Mouse (Mus musculus) hindbrain, embryonic 10.5 days (tissue): ENCODE results near the gene Ddx55. TPM values are rescaled to one million over a fixed set of nuclear protein-coding genes. Genes with fewer than 3 reads are reported as not detected.

Experiments used
- DNase-seq: peaks from one replicate; pipeline ENCODE4 v3.0.0-alpha.2; 2017; ENCODE audit warnings: low spot score
- H3K27ac ChIP-seq: fragments of 300-500 bp; sonication (generic); 2 replicates; pipeline ENCODE4 v1.5.1; 2016; ENCODE audit warnings: mild to moderate bottlenecking, moderate library complexity
- H3K27me3 ChIP-seq: fragments of 300-500 bp; sonication (generic); 2 replicates; pipeline ENCODE4 v1.6.1; 2016; ENCODE audit warnings: mild to moderate bottlenecking; ENCODE audit not compliant: poor library complexity, insufficient read depth, severe bottlenecking
- H3K36me3 ChIP-seq: fragments of 300-500 bp; sonication (generic); 2 replicates; pipeline ENCODE4 v1.6.1; 2016; ENCODE audit warnings: mild to moderate bottlenecking, moderate library complexity
- H3K4me1 ChIP-seq: fragments of 300-500 bp; sonication (generic); replicated peaks from 2 replicates; pipeline ENCODE4 v1.6.1; 2016; ENCODE audit warnings: mild to moderate bottlenecking
- H3K4me3 ChIP-seq: fragments of 300-500 bp; sonication (generic); 2 replicates; pipeline ENCODE4 v1.5.1; 2016; ENCODE audit warnings: mild to moderate bottlenecking, moderate library complexity
- H3K9me3 ChIP-seq: fragments of 300-500 bp; sonication (generic); 2 replicates; pipeline ENCODE4 v1.6.1; 2016; ENCODE audit warnings: mild to moderate bottlenecking, moderate library complexity
- whole genome bisulfite sequencing: fragments of 180-500 bp; shearing (Covaris S2); methylation state at CpG from one replicate; pipeline ENCODE4 v1.1.7; 2016; 5-methylcytosine and 5-hydroxymethylcytosine counted together
- polyA plus RNA-seq: library from polyadenylated mRNA; unstranded; fragments of >200 nt; fragmentation: Nextera tagmentation; extraction: Ambion mirVana; gene quantifications from 2 replicates; pipeline ENCODE4 v1.2.1, GENCODE M21; 2016

The Ddx55 gene
- polyA plus RNA-seq, 1 experiment from 2014 or later: 19.2 TPM

DNA sequence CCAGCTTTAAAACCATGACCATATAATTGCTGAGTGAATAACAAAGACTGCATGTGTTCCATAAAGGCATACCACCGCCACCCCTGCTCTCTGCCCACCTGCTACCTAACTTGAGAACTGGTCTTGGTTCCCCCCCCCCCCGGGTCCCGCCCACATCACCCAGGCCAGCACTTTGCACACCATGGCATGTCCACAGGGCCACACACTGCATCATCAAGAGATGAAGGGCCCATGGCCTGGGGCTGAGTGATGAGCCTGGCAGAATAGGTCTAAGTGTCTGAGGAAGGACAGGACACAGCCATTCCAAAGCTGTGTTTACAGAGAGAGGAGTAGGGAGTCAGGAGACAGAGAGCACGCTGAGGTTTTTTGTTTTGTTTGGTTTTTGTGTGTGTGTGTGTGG lies 24.3 kb upstream of the Ddx55 start:
- peak overlapping the region; percentile 80 for H3K27ac ChIP-seq
- WGBS: 69% methylated on average over 4 of the region's 4 CpGs
- H3K36me3 ChIP-seq: peaks cover 39% of the 10 kb centered on the region
- H3K27me3 ChIP-seq: no peaks in the 10 kb centered on the region
- H3K4me3 ChIP-seq: peak overlapping the region; percentile 87
- peaks cover 49% of the 10 kb centered on the region for H3K4me1 ChIP-seq
- H3K9me3 ChIP-seq: 0 out of 2 replicates have a peak, but pooled peaks cover 5% of the 10 kb centered on the region
- DNase-seq: no peak

DNA sequence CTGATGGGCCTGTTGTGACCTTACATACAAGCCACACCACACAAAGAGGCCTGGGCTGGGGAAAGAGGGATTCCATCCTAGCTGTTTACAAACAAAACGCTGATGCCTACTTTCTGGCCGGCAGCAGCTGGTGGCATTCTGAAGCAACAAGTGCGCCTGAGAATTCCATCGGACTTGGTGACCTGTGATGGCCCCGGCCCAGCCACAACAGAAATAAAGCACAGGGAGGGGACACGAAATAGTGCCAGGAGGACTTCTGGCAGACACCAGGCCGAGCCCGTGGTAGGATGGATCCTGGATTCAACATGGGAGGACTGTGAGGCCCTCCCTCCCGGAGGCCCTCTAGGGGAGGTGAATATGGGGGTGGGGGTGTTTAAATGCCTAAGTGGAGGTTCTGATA lies 23.9 kb upstream of the Ddx55 start:
- H3K9me3 ChIP-seq: 0 out of 2 replicates have a peak, but pooled peaks cover 1% of the 10 kb centered on the region
- no peak for DNase-seq
- no peaks in the 10 kb centered on the region for H3K27me3 ChIP-seq
- 48% methylated on average over 9 of the region's 9 CpGs for WGBS
- peaks cover 49% of the 10 kb centered on the region for H3K4me1 ChIP-seq
- H3K4me3 ChIP-seq: peak overlapping the region; percentile 87
- H3K36me3 ChIP-seq: peaks cover 34% of the 10 kb centered on the region
- H3K27ac ChIP-seq: peak overlapping the region; percentile 80

DNA sequence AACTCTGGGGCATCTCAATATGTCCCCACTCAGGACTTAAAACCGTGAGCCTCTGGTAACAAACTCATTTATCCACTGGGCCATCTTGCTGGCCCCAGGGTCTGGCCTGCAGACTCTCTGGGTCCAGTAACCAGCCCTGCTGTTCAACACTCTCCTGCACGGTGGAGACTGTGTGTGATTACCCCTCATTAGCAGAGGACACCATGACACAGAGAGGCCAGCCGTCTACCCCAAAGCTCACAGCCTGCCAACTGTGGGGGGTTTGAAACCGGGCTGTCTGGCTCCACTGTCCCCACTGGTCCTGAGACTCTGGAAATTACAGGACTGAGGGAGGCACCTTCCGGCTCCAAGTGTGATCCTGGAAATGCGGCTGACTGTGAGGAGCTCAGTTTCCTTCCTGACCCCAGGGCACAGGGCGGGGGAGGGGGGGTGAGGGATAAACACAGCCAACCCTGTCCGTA lies 23.4 kb upstream of the Ddx55 start:
- H3K36me3 ChIP-seq: peaks cover 30% of the 10 kb centered on the region
- peaks cover 49% of the 10 kb centered on the region for H3K4me1 ChIP-seq
- H3K27ac ChIP-seq: peak overlapping the region; percentile 80
- peak overlapping the region; percentile 87 for H3K4me3 ChIP-seq
- 38% methylated on average over 8 of the region's 8 CpGs for WGBS
- no peaks in the 10 kb centered on the region for H3K27me3 ChIP-seq
- H3K9me3 ChIP-seq: no peaks in the 10 kb centered on the region
- DNase-seq: no peak

- H3K27ac ChIP-seq: 0 out of 2 replicates have a peak overlapping the region, but pooled peaks have one; percentile 80
- peaks cover 49% of the 10 kb centered on the region for H3K4me1 ChIP-seq
- H3K4me3 ChIP-seq: peak overlapping the region; percentile 87
- 67% methylated on average over 8 of the region's 8 CpGs for WGBS
- peaks cover 25% of the 10 kb centered on the region for H3K36me3 ChIP-seq
- H3K9me3 ChIP-seq: no peaks in the 10 kb centered on the region
- no peaks in the 10 kb centered on the region for H3K27me3 ChIP-seq
- DNase-seq: no peak
Measured at GRCm38 (mm10) chr5:124529697-124530096, 23.0 kb upstream of the Ddx55 start.

DNA sequence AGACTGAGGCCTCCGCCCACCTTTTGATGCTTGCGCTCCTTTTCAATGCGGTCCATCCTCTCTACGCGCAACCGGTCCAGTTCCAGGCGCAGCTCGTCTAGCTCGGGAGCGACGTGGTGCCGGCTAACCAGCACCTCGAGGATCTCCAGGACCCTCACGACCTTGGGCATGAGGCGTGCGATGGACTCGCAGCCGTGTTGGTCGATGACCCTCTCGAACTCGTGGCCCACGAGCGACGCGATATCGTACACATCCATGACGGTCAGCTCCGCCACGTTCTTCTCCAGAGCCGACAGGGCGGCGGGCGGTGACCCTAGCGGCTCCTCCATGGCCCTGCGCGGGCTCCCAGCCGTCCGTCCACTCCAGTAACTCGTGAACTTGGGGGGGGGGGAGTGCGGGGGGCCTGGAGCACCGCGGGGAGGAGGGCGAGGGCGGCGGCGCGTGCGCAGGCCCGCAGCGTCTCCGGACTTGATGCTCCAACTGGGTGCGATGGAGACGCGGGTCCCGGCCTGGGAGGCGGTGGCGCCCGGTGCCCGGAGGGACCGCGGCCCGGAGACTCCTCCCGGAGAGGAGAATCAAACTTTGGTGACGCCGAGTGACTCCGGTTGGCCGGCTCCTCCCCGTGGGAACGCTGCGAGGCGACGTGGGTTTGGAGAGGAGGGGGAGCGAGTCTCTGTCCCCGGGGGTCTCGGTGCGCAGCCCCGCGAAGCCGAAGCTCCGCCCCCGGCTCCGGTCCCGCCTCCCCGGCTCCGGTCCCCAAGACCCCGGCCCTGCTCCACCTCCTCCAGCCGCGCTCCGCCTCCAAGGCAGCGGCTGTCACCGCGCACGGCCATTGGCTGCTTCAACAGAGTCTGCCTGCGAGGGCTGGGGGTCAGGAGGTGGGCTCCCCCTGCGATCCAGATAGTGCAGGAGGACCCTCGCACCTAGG lies 21.7 kb upstream of the Ddx55 start, which contains the start of gene Rilpl1:
Gene Rilpl1 (minus strand): TSS at position 737 of the 928 bp plus-strand sequence.
- Histone ChIP-seq H3K36me3 (peaks cover 14% of the 10 kb centered on the region), H3K4me3 (peak within 1 kb of the TSS; percentile 87), H3K27ac (peak within 1 kb of the TSS; percentile 96), H3K9me3 (no peaks in the 10 kb centered on the region), H3K4me1 (peaks cover 49% of the 10 kb centered on the region), H3K27me3 (no peaks in the 10 kb centered on the region)
- DNase-seq: peak; percentile 91
- under 1% methylated on average over 95 of the region's 96 CpGs for WGBS

GRCm38 (mm10) chr5:124531583-124531930 lies 21.1 kb upstream of the Ddx55 start:
- peaks cover 51% of the 10 kb centered on the region for H3K4me1 ChIP-seq
- peaks cover 8% of the 10 kb centered on the region; the same call in 1 of the 2 replicates for H3K36me3 ChIP-seq
- WGBS: 12% methylated on average over 14 of the region's 14 CpGs
- no peaks in the 10 kb centered on the region for H3K27me3 ChIP-seq
- H3K9me3 ChIP-seq: no peaks in the 10 kb centered on the region
- DNase-seq: no peak
- peak overlapping the region; percentile 96 for H3K27ac ChIP-seq
- peak overlapping the region; percentile 87 for H3K4me3 ChIP-seq

GRCm38 (mm10) chr5:124532451-124532850 lies 20.2 kb upstream of the Ddx55 start:
- DNase-seq: peak; percentile 31
- H3K4me1 ChIP-seq: peaks cover 57% of the 10 kb centered on the region
- H3K27ac ChIP-seq: peak overlapping the region; percentile 70
- no peaks in the 10 kb centered on the region for H3K27me3 ChIP-seq
- H3K4me3 ChIP-seq: peak overlapping the region; percentile 18; the same call in 1 of the 2 replicates
- H3K36me3 ChIP-seq: 0 out of 2 replicates have a peak, but pooled peaks cover 4% of the 10 kb centered on the region
- WGBS: 32% methylated on average over 7 of the region's 7 CpGs
- H3K9me3 ChIP-seq: no peaks in the 10 kb centered on the region

GRCm38 (mm10) chr5:124535016-124535415 lies 17.6 kb upstream of the Ddx55 start:
- Histone ChIP-seq H3K4me3 (no peak overlapping the region), H3K27me3 (no peaks in the 10 kb centered on the region), H3K4me1 (peaks cover 35% of the 10 kb centered on the region), H3K9me3 (no peaks in the 10 kb centered on the region), H3K27ac (no peak overlapping the region), H3K36me3 (0 out of 2 replicates have a peak, but pooled peaks cover 4% of the 10 kb centered on the region)
- 77% methylated on average over 5 of the region's 5 CpGs for WGBS
- DNase-seq: no peak

GRCm38 (mm10) chr5:124536776-124537175 lies 15.9 kb upstream of the Ddx55 start:
- no peaks in the 10 kb centered on the region for H3K27me3 ChIP-seq
- peak overlapping the region; percentile 67; the same call in 1 of the 2 replicates for H3K27ac ChIP-seq
- peak overlapping the region; percentile 26 for H3K4me3 ChIP-seq
- no peaks in the 10 kb centered on the region for H3K36me3 ChIP-seq
- 8% methylated on average over 17 of the region's 17 CpGs for WGBS
- peaks cover 23% of the 10 kb centered on the region for H3K4me1 ChIP-seq
- peak; percentile 28 for DNase-seq
- no peaks in the 10 kb centered on the region for H3K9me3 ChIP-seq

GRCm38 (mm10) chr5:124538813-124539792 lies 13.6 kb upstream of the Ddx55 start:
- Histone ChIP-seq H3K27me3 (no peaks in the 10 kb centered on the region), H3K4me3 (no peak overlapping the region), H3K36me3 (peaks cover 20% of the 10 kb centered on the region), H3K4me1 (peaks cover 22% of the 10 kb centered on the region), H3K9me3 (no peaks in the 10 kb centered on the region), H3K27ac (no peak overlapping the region)
- DNase-seq: no peak
- WGBS: 77% methylated on average over 16 of the region's 16 CpGs

DNA sequence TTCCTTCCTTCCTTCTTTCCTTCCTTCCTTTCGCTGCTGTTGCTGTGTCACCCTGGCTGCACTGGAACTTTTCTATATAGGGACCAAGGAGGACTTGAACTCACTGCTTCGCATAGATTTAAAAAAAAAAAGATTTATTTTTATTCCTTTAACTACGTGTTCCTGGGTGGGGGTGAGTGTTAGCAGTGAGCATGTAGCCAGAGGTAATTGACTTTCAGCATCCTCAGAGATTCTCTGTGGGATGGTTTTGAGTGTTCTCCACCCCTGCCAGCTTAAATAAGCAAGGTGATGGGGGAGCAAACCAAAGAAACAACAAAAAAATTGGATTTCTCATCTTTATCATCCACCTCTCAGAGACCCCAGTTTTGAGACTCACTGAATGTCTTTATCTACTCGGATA lies 12.8 kb upstream of the Ddx55 start:
- H3K9me3 ChIP-seq: no peaks in the 10 kb centered on the region
- WGBS: 72% methylated on average over 4 of the region's 4 CpGs
- H3K4me3 ChIP-seq: peak overlapping the region; percentile 95
- peaks cover 22% of the 10 kb centered on the region for H3K4me1 ChIP-seq
- H3K36me3 ChIP-seq: peaks cover 28% of the 10 kb centered on the region
- H3K27me3 ChIP-seq: no peaks in the 10 kb centered on the region
- DNase-seq: no peak
- H3K27ac ChIP-seq: peak overlapping the region; percentile 91

DNA sequence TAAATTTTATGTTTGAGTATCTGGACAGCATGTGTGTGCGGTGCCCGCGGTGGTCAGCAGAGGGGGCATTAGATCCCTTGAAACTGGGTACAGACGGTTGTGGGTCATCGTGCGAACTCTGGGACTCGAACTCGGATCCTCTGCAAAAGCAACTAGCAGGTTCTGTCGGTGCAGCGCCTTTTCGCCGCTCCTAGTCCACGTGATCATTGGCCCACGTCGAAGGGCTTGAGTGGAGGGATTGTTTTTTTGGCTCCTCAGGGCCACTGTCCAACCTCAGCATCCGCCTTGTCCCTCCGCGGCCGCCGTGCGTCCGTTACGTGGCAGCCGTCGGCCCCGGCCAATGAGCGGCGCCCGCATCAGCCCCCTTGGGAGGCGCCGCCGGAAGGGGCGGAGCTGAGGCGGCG lies 12.3 kb upstream of the Ddx55 start, which contains the start of gene Tmed2:
Gene Tmed2 (plus strand): TSS at position 313 of the 404 bp plus-strand sequence.
- WGBS: under 1% methylated on average over 35 of the region's 35 CpGs
- DNase-seq: peak; percentile 94

More for the DNA sequence above, 12.3 kb upstream of the Ddx55 start, which contains the start of gene Tmed2:
- no peaks in the 10 kb centered on the region for H3K27me3 ChIP-seq
- H3K4me3 ChIP-seq: peak within 1 kb of the TSS; percentile 95
- H3K4me1 ChIP-seq: peaks cover 22% of the 10 kb centered on the region
- H3K9me3 ChIP-seq: no peaks in the 10 kb centered on the region
- peaks cover 32% of the 10 kb centered on the region for H3K36me3 ChIP-seq
- H3K27ac ChIP-seq: peak within 1 kb of the TSS; percentile 91
